Mouse (Mus musculus) heart, adult 2 months (tissue): ENCODE measurements at regions not wholly inside any gene's neighbourhood (a gene's known extent, or its start where the extent isn't known, plus 50 kb on each side); places are given as distances from the start of the nearest gene placed in this dataset.

Experiments
- CTCF ChIP-seq: fragments of 200-600 bp; IDR thresholded peaks from 2 replicates; pipeline ENCODE4 v1.8.1; 2022; ENCODE audit warnings: antibody characterized with exemption, mild to moderate bottlenecking, moderate library complexity
- EP300 ChIP-seq: fragments of 200-500 bp; IDR thresholded peaks from 2 replicates; pipeline ENCODE4 v1.6.1; 2011; ENCODE audit warnings: low read depth, low read length, control low read depth; ENCODE audit not compliant: insufficient read depth
- POLR2A ChIP-seq: fragments of 200-500 bp; IDR thresholded peaks from 2 replicates; pipeline ENCODE4 v1.6.1; 2011; ENCODE audit warnings: mild to moderate bottlenecking, low read depth, low read length, control low read depth; ENCODE audit not compliant: insufficient read depth

DNA sequence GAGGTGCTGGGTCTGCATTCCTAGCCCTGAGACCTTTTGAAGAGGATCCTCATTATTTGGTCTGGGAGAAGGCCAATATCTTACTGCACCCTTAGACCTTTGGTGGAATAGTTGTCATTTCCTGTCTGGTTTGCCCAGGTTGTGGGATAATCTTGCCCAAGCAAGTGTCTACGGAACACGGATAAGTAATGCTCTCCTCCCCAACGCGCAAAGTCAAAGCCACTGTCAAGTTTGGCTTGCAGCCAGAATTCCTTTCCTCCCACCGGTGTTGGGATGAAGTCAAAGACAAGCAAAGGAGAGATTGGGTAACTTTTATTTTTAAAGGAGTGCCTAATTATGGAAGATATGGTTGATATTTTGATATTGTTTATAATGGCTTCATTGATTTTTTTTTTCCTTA, 82.4 kb upstream of the Gm10260 start:
- TF ChIP-seq CTCF, result no peak
- no peak for TF ChIP-seq EP300
- no peak for TF ChIP-seq POLR2A
